In the genomic region with DNA sequence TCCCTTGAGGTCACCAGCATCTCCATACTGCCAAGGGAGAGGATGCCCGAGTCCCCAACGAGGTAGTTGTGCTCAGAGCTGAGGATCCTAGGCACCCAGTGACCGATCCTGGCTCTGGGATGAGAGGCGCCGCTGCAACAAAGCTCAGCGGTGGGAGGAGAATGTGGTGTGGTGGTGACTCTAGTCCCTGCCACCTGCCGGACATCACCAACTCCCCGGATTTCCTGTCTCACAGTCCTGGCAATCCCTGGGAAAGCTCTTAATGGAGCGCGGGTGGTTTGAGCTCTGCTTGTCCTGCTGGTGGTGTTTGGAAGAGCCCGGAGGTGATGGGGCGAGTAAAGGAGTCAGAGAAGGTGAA, we compare ENCODE assay signal across 9 mouse cellular contexts. TPM values are rescaled to one million over a fixed set of nuclear protein-coding genes. Genes with fewer than 3 reads are reported as not detected.
DNase-seq lines count a peak whose midpoint lies in the region; TF ChIP-seq lines count a peak whose summit lies in the region.
"Had no signal": no experiment of that assay in that cellular context is flagged by ENCODE, and none has a peak within 500 bp of the region (broad histone marks: within the 10 kb centered on the region; RNA-seq: fewer than 3 reads in every experiment).

No protein-coding gene starts in this region.

- peak overlapping the region; percentile 5; the same call in 1 of the 2 replicates for H3K4me3 ChIP-seq in embryonic fibroblast, embryonic 13.5 days (ENCODE audit: insufficient read depth, low read length)

- no peak for TF ChIP-seq POLR2A in embryonic fibroblast, embryonic 13.5 days (IDR thresholded peaks at IDR 0.05; ENCODE audit: low read depth, low read length)

- no peak for TF ChIP-seq CTCF in embryonic fibroblast, embryonic 13.5 days (IDR thresholded peaks at IDR 0.05; ENCODE audit: borderline replicate concordance, insufficient read depth, low read length)

- H3K27ac ChIP-seq in embryonic fibroblast, embryonic 13.5 days (ENCODE audit: insufficient read depth, low read length) = no peak overlapping the region

- peak; percentile 22 to 28 for DNase-seq in frontal cortex, postnatal 10 days (ENCODE audit: low spot score in 2 of 2)
- DNase-seq in frontal cortex, adult 2 months (ENCODE audit: extremely low spot score in 1 of 2, low spot score in 1 of 2) = no peak
- peak; percentile 27 for DNase-seq in R1 (ENCODE audit: low read depth, low spot score)
- DNase-seq in layer of hippocampus, adult 8-10 months (ENCODE audit: low spot score in 2 of 2) = peak; percentile 25 to 35
- peak; percentile 58 for DNase-seq in neural tube, embryonic 10.5 days (ENCODE audit: extremely low spot score, low spot score)
- DNase-seq in c-Kit-positive CD71-positive TER-119-positive erythroid progenitor cells, embryonic 14.5 days (ENCODE audit: low spot score) = no peak
- no peak for DNase-seq in B cell, adult 2 months

- no peaks in the 10 kb centered on the region for H3K4me1 ChIP-seq in embryonic fibroblast, embryonic 13.5 days (ENCODE audit: control insufficient read depth, insufficient read depth, low read length)

RNA-seq across cellular contexts. Expression of gene Cdh20, which starts 0.9 kb away (rescaled TPM):
- 16.6 and 17.8 TPM in 2 replicates for polyA plus RNA-seq in frontal cortex, adult 2 months (2012; rRNA removed)
- not detected in 2 replicates for polyA plus RNA-seq in embryonic fibroblast, embryonic 13.5 days (2011; ENCODE audit: insufficient read length, low read depth, missing spikeins)
- 10 to 100 TPM; 14.1 to 17.7 (median 16.0) TPM for total RNA-seq in layer of hippocampus, adult 8-10 months (2022)
- polyA plus RNA-seq: gonadal fat pad, adult 2 months had no signal

Comparison
In these comparisons a context has a peak if more than half of its experiments do, and no peak if none do; other contexts are left out.
1. DNase-seq: peak in frontal cortex, postnatal 10 days (2 of 2), R1 (single experiment), layer of hippocampus, adult 8-10 months (2 of 2) and neural tube, embryonic 10.5 days (single experiment); none in frontal cortex, adult 2 months (0 of 2), c-Kit-positive CD71-positive TER-119-positive erythroid progenitor cells, embryonic 14.5 days (single experiment) and B cell, adult 2 months (0 of 2).
2. RNA of gene Cdh20, which starts 0.9 kb away (polyA plus RNA-seq): 16.6 to 17.8 TPM in frontal cortex, adult 2 months; not detected in embryonic fibroblast, embryonic 13.5 days; every median in the first group is over 10 times any median in the second.